Mouse (Mus musculus) cortical plate, adult 2 months (tissue): ENCODE results near the gene Gnl2.

Source experiments
- CTCF ChIP-seq: fragments of 200-500 bp; IDR thresholded peaks from 2 replicates; pipeline ENCODE4 v1.5.1; 2011; ENCODE audit warnings: mild to moderate bottlenecking, control low read depth, low read length; ENCODE audit not compliant: insufficient read depth; ENCODE audit errors: extremely low read depth
- POLR2A ChIP-seq: fragments of 200-500 bp; IDR thresholded peaks from 2 replicates; pipeline ENCODE4 v1.6.1; 2011; ENCODE audit warnings: mild to moderate bottlenecking, low read length, control low read depth; ENCODE audit not compliant: insufficient read depth; ENCODE audit errors: extremely low read depth

GRCm38 (mm10) chr4:125058033-125058432, 41.6 kb downstream of the Gnl2 start:
- no peak for TF ChIP-seq POLR2A
- TF ChIP-seq CTCF = no peak
